11 mouse cellular contexts compared by ENCODE assay signal in genomic region chr6:120911213-120912007, GRCm38 (mm10). TPM values are rescaled to one million over a fixed set of nuclear protein-coding genes. Genes with fewer than 3 reads are reported as not detected.
DNase-seq lines count a peak whose midpoint lies in the region; ATAC-seq and TF ChIP-seq lines count a peak whose summit lies in the region.
"Had no signal": no experiment of that assay in that cellular context is flagged by ENCODE, and none has a peak within 500 bp of the region (broad histone marks: within the 10 kb centered on the region; RNA-seq: fewer than 3 reads in every experiment).

No protein-coding gene starts in this region.

- TF ChIP-seq CTCF in MEL (IDR thresholded peaks at IDR 0.05 in 2 of 3, conservative IDR thresholded peaks at IDR 0.05 in 1 of 3; ENCODE audit: control insufficient read depth in 1 of 3, insufficient read depth in 1 of 3, low read depth in 2 of 3, low read length in 3 of 3, poor library complexity in 1 of 3, severe bottlenecking in 1 of 3): no peak
- TF ChIP-seq CTCF in stomach, postnatal 0 days (IDR thresholded peaks at IDR 0.05; ENCODE audit: low read depth): no peak

- H3K4me2 ChIP-seq in stomach, postnatal 0 days (replicated peaks; ENCODE audit: low read depth): no peak overlapping the region
- H3K4me2 ChIP-seq: lung, embryonic 15.5 days had no signal

- no peak for TF ChIP-seq EP300 in MEL (IDR thresholded peaks at IDR 0.05; ENCODE audit: low read depth in 1 of 2, low read length in 2 of 2)
- TF ChIP-seq EP300 in stomach, postnatal 0 days (optimal IDR thresholded peaks at IDR 0.05): no peak

- peak; percentile 35 for DNase-seq in heart, postnatal 4 days
- DNase-seq in heart, adult 8-10 months (ENCODE audit: low spot score): no peak
- no peak for DNase-seq in MEL (ENCODE audit: low read depth, low spot score)
- DNase-seq in kidney, postnatal 36 days: peak; percentile 73 to 80
- DNase-seq in lung, postnatal 36 days: peak; percentile 58
- no peak for DNase-seq in layer of hippocampus, postnatal 14 days (ENCODE audit: low spot score in 2 of 2)
- no peak for DNase-seq in ovary, postnatal 10 days (ENCODE audit: low spot score)
- DNase-seq in stomach, postnatal 0 days (ENCODE audit: low spot score): no peak
- DNase-seq: right cerebral cortex, postnatal 25 days had no signal

- no peak overlapping the region for H3K9ac ChIP-seq in MEL (ENCODE audit: control insufficient read depth, low read depth, low read length, poor library complexity, severe bottlenecking)
- no peak overlapping the region for H3K9ac ChIP-seq in stomach, postnatal 0 days (ENCODE audit: low read length)
- H3K9ac ChIP-seq: lung, embryonic 15.5 days had no signal

- H3K9me3 ChIP-seq in MEL (replicated peaks; ENCODE audit: insufficient read depth, low read length): no peaks in the 10 kb centered on the region
- H3K9me3 ChIP-seq in stomach, postnatal 0 days (ENCODE audit: control insufficient read depth, low read length): no peaks in the 10 kb centered on the region
- H3K9me3 ChIP-seq: lung, embryonic 15.5 days had no signal

- peaks cover 29 to 77% of the 10 kb centered on the region in 2 experiments for H3K4me1 ChIP-seq in MEL (ENCODE audit: control insufficient read depth in 1 of 2, insufficient read depth in 2 of 2, low read length in 2 of 2)
- no peaks in the 10 kb centered on the region for H3K4me1 ChIP-seq in stomach, postnatal 0 days (replicated peaks; ENCODE audit: control insufficient read depth, insufficient read depth)

- no peaks in the 10 kb centered on the region for H3K27me3 ChIP-seq in MEL (ENCODE audit: control insufficient read depth in 1 of 2, insufficient read depth in 2 of 2, low read length in 2 of 2)
- H3K27me3 ChIP-seq in stomach, postnatal 0 days (ENCODE audit: control insufficient read depth, insufficient read depth, low read length): no peaks in the 10 kb centered on the region
- H3K27me3 ChIP-seq: lung, embryonic 15.5 days had no signal

- H3K4me3 ChIP-seq in MEL (ENCODE audit: control insufficient read depth in 1 of 2, insufficient read depth in 1 of 2, low read depth in 2 of 2, low read length in 2 of 2): no peak overlapping the region
- no peak overlapping the region for H3K4me3 ChIP-seq in stomach, postnatal 0 days (ENCODE audit: low read depth, low read length)
- H3K4me3 ChIP-seq: lung, embryonic 15.5 days had no signal

- H3K79me2 ChIP-seq in MEL (ENCODE audit: control insufficient read depth, insufficient read depth, low read length, poor library complexity): peaks cover 21% of the 10 kb centered on the region

- 57% methylated on average over 13 of the region's 13 CpGs for WGBS in stomach, postnatal 0 days

- no peak overlapping the region for H3K27ac ChIP-seq in MEL (ENCODE audit: control insufficient read depth, low read depth, low read length)
- H3K27ac ChIP-seq in stomach, postnatal 0 days (replicated peaks): no peak overlapping the region
- H3K27ac ChIP-seq: lung, embryonic 15.5 days had no signal

- peaks cover 2 to 61% of the 10 kb centered on the region in 2 experiments for H3K36me3 ChIP-seq in MEL (ENCODE audit: control insufficient read depth in 1 of 2, insufficient read depth in 2 of 2, low read length in 2 of 2)
- H3K36me3 ChIP-seq in stomach, postnatal 0 days (ENCODE audit: control insufficient read depth, insufficient read depth, low read length): no peaks in the 10 kb centered on the region
- H3K36me3 ChIP-seq: lung, embryonic 15.5 days had no signal

- no peak for ATAC-seq in stomach, postnatal 0 days (ENCODE audit: low FRiP score, low TSS enrichment)
- ATAC-seq: forebrain, embryonic 16.5 days had no signal

- TF ChIP-seq POLR2A in MEL (IDR thresholded peaks at IDR 0.05; ENCODE audit: control insufficient read depth in 1 of 2, insufficient read depth in 1 of 2, low read depth in 1 of 2, low read length in 2 of 2, poor library complexity in 1 of 2): no peak

- no peak for TF ChIP-seq RAD21 in MEL (IDR thresholded peaks at IDR 0.05; ENCODE audit: low read depth, low read length)

TF ChIP-seq in MEL, 35 proteins besides CTCF, POLR2A, EP300 and RAD21:
- TF ChIP-seq JUND (IDR thresholded peaks at IDR 0.05; ENCODE audit: low read depth, low read length): no peak
- peak; percentile 63; the same call in 1 of the 2 replicates for TF ChIP-seq ZNF384 (IDR thresholded peaks at IDR 0.05; ENCODE audit: low read depth, low read length)

RNA-seq across cellular contexts. Expression of gene Bid, which starts 5.2 kb away (rescaled TPM):
- total RNA-seq in heart, postnatal 4 days (2021): 1 to 10 TPM; 2.7 to 3.7 TPM
- total RNA-seq in heart, adult 8-10 months (2022): 1 to 10 TPM in 2 of 4 experiments, under 1 TPM in 2; 0.81 to 1.7 (median 0.95) TPM
- 27.5 and 28.2 TPM in 2 replicates for total RNA-seq in MEL (2012; rRNA removed)
- polyA plus RNA-seq in MEL (2012; ENCODE audit: insufficient read depth in 1 of 2, insufficient read length in 2 of 2, low read depth in 1 of 2, low replicate concordance in 2 of 2, missing spikeins in 1 of 2): 10 to 100 TPM in 1 of 2 experiments, not detected in 1; 50.2 TPM
- total RNA-seq in layer of hippocampus, postnatal 14 days (2021): 10 to 100 TPM; 18.5 TPM
- 21.6 and 21.8 TPM in 2 replicates for polyA plus RNA-seq in stomach, postnatal 0 days (2015; fragmentation: Nextera tagmentation; extraction: Ambion mirVana)

Comparison
In these comparisons a context has a peak if more than half of its experiments do, and no peak if none do; other contexts are left out.
1. DNase-seq: peak in heart, postnatal 4 days (single experiment), kidney, postnatal 36 days (2 of 2) and lung, postnatal 36 days (single experiment); none in heart, adult 8-10 months (single experiment), MEL (single experiment), layer of hippocampus, postnatal 14 days (0 of 2), ovary, postnatal 10 days (single experiment) and stomach, postnatal 0 days (single experiment).